Comparison of ENCODE assay signal across 9 mouse cellular contexts in genomic region chr9:109877666-109878065, GRCm38 (mm10). TPM values are rescaled to one million over a fixed set of nuclear protein-coding genes. Genes with fewer than 3 reads are reported as not detected.
A peak's percentile ranks its signal among the peaks of the same experiment; 100 is the strongest.
DNase-seq lines count a peak whose midpoint lies in the region; ATAC-seq and TF ChIP-seq lines count a peak whose summit lies in the region.
"Had no signal": no experiment of that assay in that cellular context is flagged by ENCODE, and none has a peak within 500 bp of the region (broad histone marks: within the 10 kb centered on the region; RNA-seq: fewer than 3 reads in every experiment).

No protein-coding gene starts in this region.

- TF ChIP-seq EP300 in stomach, postnatal 0 days (optimal IDR thresholded peaks at IDR 0.05), result no peak

- H3K36me3 ChIP-seq in megakaryocyte, embryonic 14.5 days (replicated peaks; ENCODE audit: low read length), result peaks cover 49% of the 10 kb centered on the region
- peaks cover 25% of the 10 kb centered on the region for H3K36me3 ChIP-seq in forebrain, embryonic 11.5 days (ENCODE audit: control insufficient read depth, insufficient read depth, low read length)
- peaks cover 43% of the 10 kb centered on the region for H3K36me3 ChIP-seq in limb, embryonic 15.5 days
- peaks cover 14% of the 10 kb centered on the region for H3K36me3 ChIP-seq in stomach, postnatal 0 days (ENCODE audit: control insufficient read depth, insufficient read depth, low read length)

- peaks cover 24% of the 10 kb centered on the region for H3K4me1 ChIP-seq in megakaryocyte, embryonic 14.5 days
- H3K4me1 ChIP-seq in forebrain, embryonic 11.5 days (replicated peaks; ENCODE audit: control insufficient read depth, insufficient read depth, low read length), result no peaks in the 10 kb centered on the region
- peaks cover 12% of the 10 kb centered on the region for H3K4me1 ChIP-seq in limb, embryonic 15.5 days
- no peaks in the 10 kb centered on the region; the same call in 1 of the 2 replicates for H3K4me1 ChIP-seq in stomach, postnatal 0 days (replicated peaks; ENCODE audit: control insufficient read depth, insufficient read depth)

- peak; percentile 41 for TF ChIP-seq CTCF in stomach, postnatal 0 days (IDR thresholded peaks at IDR 0.05; ENCODE audit: low read depth)

- no peak for DNase-seq in forebrain, embryonic 11.5 days (ENCODE audit: low spot score)
- DNase-seq in stomach, postnatal 0 days (ENCODE audit: low spot score), result no peak
- no peak for DNase-seq in adrenal gland, postnatal 14 days
- DNase-seq in testis, postnatal 10 days (ENCODE audit: low spot score), result no peak
- no peak for DNase-seq in layer of hippocampus, adult 11-12 months (ENCODE audit: low spot score)
- DNase-seq: kidney, postnatal 4 days had no signal

- peak overlapping the region; percentile 96 for H3K4me3 ChIP-seq in megakaryocyte, embryonic 14.5 days (replicated peaks)
- H3K4me3 ChIP-seq in forebrain, embryonic 11.5 days (ENCODE audit: low read depth, low read length), result peak overlapping the region; percentile 96; the same call in 1 of the 2 replicates
- H3K4me3 ChIP-seq in limb, embryonic 15.5 days, result peak overlapping the region; percentile 93
- H3K4me3 ChIP-seq in stomach, postnatal 0 days (ENCODE audit: low read depth, low read length), result peak overlapping the region; percentile 90; the same call in 1 of the 2 replicates

- no peak overlapping the region for H3K9ac ChIP-seq in forebrain, embryonic 11.5 days (ENCODE audit: low read length)
- no peak overlapping the region for H3K9ac ChIP-seq in limb, embryonic 15.5 days
- H3K9ac ChIP-seq in stomach, postnatal 0 days (ENCODE audit: low read length), result 0 out of 2 replicates have a peak overlapping the region, but pooled peaks have one; percentile 92

- H3K9me3 ChIP-seq in megakaryocyte, embryonic 14.5 days, result no peaks in the 10 kb centered on the region
- H3K9me3 ChIP-seq in forebrain, embryonic 11.5 days (ENCODE audit: control insufficient read depth, low read length), result no peaks in the 10 kb centered on the region
- no peaks in the 10 kb centered on the region for H3K9me3 ChIP-seq in limb, embryonic 15.5 days
- H3K9me3 ChIP-seq in stomach, postnatal 0 days (ENCODE audit: control insufficient read depth, low read length), result no peaks in the 10 kb centered on the region

- 80% methylated on average over 5 of the region's 5 CpGs for WGBS in forebrain, embryonic 11.5 days
- 76% methylated on average over 5 of the region's 5 CpGs for WGBS in limb, embryonic 15.5 days
- WGBS in stomach, postnatal 0 days, result 74% methylated on average over 5 of the region's 5 CpGs

- no peaks in the 10 kb centered on the region for H3K27me3 ChIP-seq in megakaryocyte, embryonic 14.5 days (replicated peaks)
- H3K27me3 ChIP-seq in forebrain, embryonic 11.5 days (ENCODE audit: control insufficient read depth, insufficient read depth, low read length), result no peaks in the 10 kb centered on the region
- H3K27me3 ChIP-seq in limb, embryonic 15.5 days, result no peaks in the 10 kb centered on the region
- H3K27me3 ChIP-seq in stomach, postnatal 0 days (ENCODE audit: control insufficient read depth, insufficient read depth, low read length), result no peaks in the 10 kb centered on the region

- no peak for ATAC-seq in megakaryocyte, adult 5-6 weeks (ENCODE audit: poor library complexity, severe bottlenecking)
- ATAC-seq in forebrain, embryonic 11.5 days (replicated peaks; ENCODE audit: low FRiP score), result no peak
- ATAC-seq in limb, embryonic 15.5 days (ENCODE audit: insufficient number of reproducible peaks, low FRiP score, low TSS enrichment, low read depth), result no peak
- no peak for ATAC-seq in stomach, postnatal 0 days (ENCODE audit: low FRiP score, low TSS enrichment)

- peak overlapping the region; percentile 66; the same call in 1 of the 2 replicates for H3K4me2 ChIP-seq in forebrain, embryonic 11.5 days (ENCODE audit: low read depth, low read length, severe bottlenecking)
- peak overlapping the region; percentile 70 for H3K4me2 ChIP-seq in limb, embryonic 15.5 days
- peak overlapping the region; percentile 88 for H3K4me2 ChIP-seq in stomach, postnatal 0 days (replicated peaks; ENCODE audit: low read depth)

- H3K27ac ChIP-seq in forebrain, embryonic 11.5 days (ENCODE audit: low read depth, low read length), result no peak overlapping the region
- H3K27ac ChIP-seq in limb, embryonic 15.5 days, result no peak overlapping the region
- peak overlapping the region; percentile 64 for H3K27ac ChIP-seq in stomach, postnatal 0 days (replicated peaks)

RNA-seq across cellular contexts. Expression of gene Cdc25a, which starts 2.3 kb away (rescaled TPM):
- polyA plus RNA-seq in megakaryocyte, embryonic 14.5 days (2012; ENCODE audit: insufficient read depth, low replicate concordance), result 13.7 and 15.0 TPM in 2 replicates
- 12.7 and 13.5 TPM in 2 replicates for total RNA-seq in megakaryocyte, adult 5-6 weeks (2015)
- total RNA-seq in megakaryocyte, adult 5-6 weeks (2017), result 17.3 and 21.2 TPM in 2 replicates
- polyA plus RNA-seq in forebrain, embryonic 11.5 days (2014; fragmentation: Nextera tagmentation; extraction: Ambion mirVana), result 42.3 and 45.8 TPM in 2 replicates
- polyA plus RNA-seq in limb, embryonic 15.5 days (2015; fragmentation: Nextera tagmentation; extraction: Ambion mirVana), result 25.4 and 27.1 TPM in 2 replicates
- 17.8 and 18.4 TPM in 2 replicates for polyA plus RNA-seq in stomach, postnatal 0 days (2015; fragmentation: Nextera tagmentation; extraction: Ambion mirVana)
- total RNA-seq in adrenal gland, postnatal 14 days (2021), result 14.6 and 16.7 TPM in 2 replicates

RNA-seq across cellular contexts. Expression of gene Camp, which starts 28.2 kb away (rescaled TPM):
- polyA plus RNA-seq in megakaryocyte, embryonic 14.5 days (2012; ENCODE audit: insufficient read depth, low replicate concordance), result 9.6 TPM in 1 of 2 replicates, not detected in the other
- 1,595 and 1,972 TPM in 2 replicates for total RNA-seq in megakaryocyte, adult 5-6 weeks (2015)
- total RNA-seq in megakaryocyte, adult 5-6 weeks (2017), result 1,104 and 1,348 TPM in 2 replicates
- polyA plus RNA-seq in forebrain, embryonic 11.5 days (2014; fragmentation: Nextera tagmentation; extraction: Ambion mirVana), result 0.44 TPM in 1 of 2 replicates, not detected in the other
- 2.8 and 3.3 TPM in 2 replicates for polyA plus RNA-seq in limb, embryonic 15.5 days (2015; fragmentation: Nextera tagmentation; extraction: Ambion mirVana)
- 1.5 and 2.2 TPM in 2 replicates for polyA plus RNA-seq in stomach, postnatal 0 days (2015; fragmentation: Nextera tagmentation; extraction: Ambion mirVana)
- 2.4 and 5.2 TPM in 2 replicates for total RNA-seq in adrenal gland, postnatal 14 days (2021)

RNA-seq across cellular contexts. Expression of gene Nme6, which starts 45.1 kb away (rescaled TPM):
- 6.4 and 9.2 TPM in 2 replicates for polyA plus RNA-seq in megakaryocyte, embryonic 14.5 days (2012; ENCODE audit: insufficient read depth, low replicate concordance)
- 12.2 and 20.4 TPM in 2 replicates for total RNA-seq in megakaryocyte, adult 5-6 weeks (2015)
- total RNA-seq in megakaryocyte, adult 5-6 weeks (2017), result 6.8 and 16.1 TPM in 2 replicates
- 98.6 and 105 TPM in 2 replicates for polyA plus RNA-seq in forebrain, embryonic 11.5 days (2014; fragmentation: Nextera tagmentation; extraction: Ambion mirVana)
- 55.9 and 58.3 TPM in 2 replicates for polyA plus RNA-seq in limb, embryonic 15.5 days (2015; fragmentation: Nextera tagmentation; extraction: Ambion mirVana)
- polyA plus RNA-seq in stomach, postnatal 0 days (2015; fragmentation: Nextera tagmentation; extraction: Ambion mirVana), result 33.0 and 35.4 TPM in 2 replicates
- total RNA-seq in adrenal gland, postnatal 14 days (2021), result 18.1 and 19.8 TPM in 2 replicates

RNA-seq across cellular contexts. Expression of gene Map4, which starts 53.6 kb away (rescaled TPM):
- polyA plus RNA-seq in megakaryocyte, embryonic 14.5 days (2012; ENCODE audit: insufficient read depth, low replicate concordance), result 13.9 and 22.7 TPM in 2 replicates
- total RNA-seq in megakaryocyte, adult 5-6 weeks (2015), result 74.3 and 82.8 TPM in 2 replicates
- total RNA-seq in megakaryocyte, adult 5-6 weeks (2017), result 50.0 and 55.3 TPM in 2 replicates
- polyA plus RNA-seq in forebrain, embryonic 11.5 days (2014; fragmentation: Nextera tagmentation; extraction: Ambion mirVana), result 76.2 and 77.7 TPM in 2 replicates
- 67.1 and 80.0 TPM in 2 replicates for polyA plus RNA-seq in limb, embryonic 15.5 days (2015; fragmentation: Nextera tagmentation; extraction: Ambion mirVana)
- 25.4 and 28.1 TPM in 2 replicates for polyA plus RNA-seq in stomach, postnatal 0 days (2015; fragmentation: Nextera tagmentation; extraction: Ambion mirVana)
- 85.4 and 94.2 TPM in 2 replicates for total RNA-seq in adrenal gland, postnatal 14 days (2021)
